Mouse (Mus musculus) kidney, adult 2 months (tissue): Measurements from ENCODE around the gene Daxx.

Source experiments
- CTCF ChIP-seq: fragments of 200-500 bp; conservative IDR thresholded peaks from 2 replicates; pipeline ENCODE4 v1.5.1; 2011; ENCODE audit warnings: low read depth, mild to moderate bottlenecking, control low read depth, low read length, moderate library complexity, mixed read lengths; ENCODE audit not compliant: insufficient read depth, insufficient read length
- POLR2A ChIP-seq: fragments of 200-500 bp; IDR thresholded peaks from one replicate; pipeline ENCODE4 v1.6.1; 2011; ENCODE audit warnings: low read depth, low read length, control low read depth

GRCm38 (mm10) chr17:33892429-33892828, 16.8 kb upstream of the Daxx start:
- TF ChIP-seq CTCF (no peak), POLR2A (no peak)
